ENCODE assay signal across 19 mouse cellular contexts in genomic region chr10:94605491-94605890, GRCm38 (mm10).
DNase-seq lines count a peak whose midpoint lies in the region; ATAC-seq and TF ChIP-seq lines count a peak whose summit lies in the region.
"Had no signal": no experiment of that assay in that cellular context is flagged by ENCODE, and none has a peak within 500 bp of the region (broad histone marks: within the 10 kb centered on the region; RNA-seq: fewer than 3 reads in every experiment).

No protein-coding gene starts in this region.

- H3K27ac ChIP-seq in CH12.LX (ENCODE audit: insufficient read depth, low read depth): peak overlapping the region; percentile 18; the same call in 1 of the 2 replicates
- no peak overlapping the region for H3K27ac ChIP-seq in intestine, embryonic 15.5 days
- no peak overlapping the region for H3K27ac ChIP-seq in forebrain, embryonic 15.5 days (replicated peaks)
- H3K27ac ChIP-seq: heart, adult 2 months; hindbrain, embryonic 15.5 days; midbrain, embryonic 10.5 days had no signal

- peak; percentile 40 for TF ChIP-seq POLR2A in CH12.LX (IDR thresholded peaks at IDR 0.05; ENCODE audit: low read depth, low read length)

- in situ Hi-C loops in CH12.LX (cut with MboI; ENCODE audit: low pct_ligation_motif_present, low pct_unique_long_range_greater_than_20kb, low sequenced_read_pairs): loop anchor here (10.0 kb wide), 2 partner anchors 181 to 381 kb away; no protein-coding TSS in a partner anchor

- H3K4me3 ChIP-seq in CH12.LX (replicated peaks in 1 of 3; ENCODE audit: low read depth in 2 of 3, low read length in 2 of 3, poor library complexity in 1 of 3): peak overlapping the region in 1 of 3 experiments; percentile 2
- H3K4me3 ChIP-seq in intestine, embryonic 15.5 days (replicated peaks): no peak overlapping the region
- no peak overlapping the region for H3K4me3 ChIP-seq in forebrain, embryonic 15.5 days
- H3K4me3 ChIP-seq: erythroblast, embryonic 14.5 days; heart, adult 2 months; hindbrain, embryonic 15.5 days; midbrain, embryonic 10.5 days had no signal

- H3K9ac ChIP-seq in CH12.LX (ENCODE audit: insufficient read depth, low read depth): no peak overlapping the region
- no peak overlapping the region for H3K9ac ChIP-seq in intestine, embryonic 15.5 days
- H3K9ac ChIP-seq in forebrain, embryonic 15.5 days (replicated peaks): no peak overlapping the region
- H3K9ac ChIP-seq: forebrain, postnatal 0 days; hindbrain, embryonic 15.5 days had no signal

- H3K27me3 ChIP-seq in CH12.LX (replicated peaks): no peaks in the 10 kb centered on the region
- no peaks in the 10 kb centered on the region for H3K27me3 ChIP-seq in intestine, embryonic 15.5 days (replicated peaks)
- no peaks in the 10 kb centered on the region for H3K27me3 ChIP-seq in forebrain, embryonic 15.5 days
- H3K27me3 ChIP-seq: hindbrain, embryonic 15.5 days had no signal

- DNase-seq in A20 (ENCODE audit: low read depth, low spot score) (peak; percentile 81), CH12.LX (ENCODE audit: extremely low read depth) (peak; percentile 88)
- DNase-seq in skeletal muscle tissue, adult 2 months (ENCODE audit: low read depth, low spot score): peak; percentile 21
- no peak for DNase-seq in right cerebral cortex, postnatal 14 days
- no peak for DNase-seq in adrenal gland, adult 18-20 months (ENCODE audit: low spot score in 2 of 2)
- DNase-seq: adrenal gland, postnatal 10 days; cerebellum, adult 9-11 months; forebrain, postnatal 0 days; heart, postnatal 10 days; kidney, adult 8-10 months; kidney, postnatal 4 days; right cerebral cortex, adult 18-20 months; thymus, adult 18-20 months had no signal

- H3K36me3 ChIP-seq in CH12.LX (replicated peaks in 1 of 2; ENCODE audit: control insufficient read depth in 1 of 2, insufficient read depth in 1 of 2, low read length in 1 of 2): no peaks in the 10 kb centered on the region
- H3K36me3 ChIP-seq in intestine, embryonic 15.5 days: no peaks in the 10 kb centered on the region
- H3K36me3 ChIP-seq in forebrain, embryonic 15.5 days: no peaks in the 10 kb centered on the region
- H3K36me3 ChIP-seq: hindbrain, embryonic 15.5 days; midbrain, embryonic 10.5 days had no signal

- 79% methylated on average over 4 of the region's 4 CpGs for WGBS in intestine, embryonic 15.5 days
- 92% methylated on average over 4 of the region's 4 CpGs for WGBS in forebrain, embryonic 15.5 days

- dilution Hi-C loops in CH12.LX (cut with MboI; ENCODE audit: extremely low pct_ligation_motif_present, extremely low pct_unique_long_range_greater_than_20kb, low sequenced_read_pairs): no loop called here

- TF ChIP-seq CTCF in CH12.LX (conservative IDR thresholded peaks at IDR 0.05 in 1 of 2, IDR thresholded peaks at IDR 0.05 in 1 of 2; ENCODE audit: low read depth in 2 of 2, low read length in 2 of 2): no peak

- peak; percentile 42; the same call in 1 of the 2 replicates for ATAC-seq in intestine, embryonic 15.5 days
- ATAC-seq in forebrain, embryonic 15.5 days (replicated peaks): no peak
- ATAC-seq: forebrain, postnatal 0 days had no signal

- TF ChIP-seq EP300 in CH12.LX (IDR thresholded peaks at IDR 0.05; ENCODE audit: low read length): peak; percentile 89

- TF ChIP-seq RAD21 in CH12.LX (IDR thresholded peaks at IDR 0.05; ENCODE audit: low read depth, low read length): no peak

- H3K4me2 ChIP-seq in CH12.LX (ENCODE audit: insufficient read depth, low read depth, poor library complexity, severe bottlenecking): peak overlapping the region; percentile 75; the same call in 1 of the 2 replicates
- H3K4me2 ChIP-seq in intestine, embryonic 15.5 days (replicated peaks): no peak overlapping the region
- H3K4me2 ChIP-seq in forebrain, embryonic 15.5 days (replicated peaks): no peak overlapping the region
- H3K4me2 ChIP-seq: hindbrain, embryonic 15.5 days had no signal

- H3K4me1 ChIP-seq in CH12.LX (ENCODE audit: control insufficient read depth in 1 of 2, insufficient read depth in 2 of 2): peaks cover 14 to 48% of the 10 kb centered on the region in 2 experiments
- H3K4me1 ChIP-seq in intestine, embryonic 15.5 days (replicated peaks): no peaks in the 10 kb centered on the region
- H3K4me1 ChIP-seq in forebrain, embryonic 15.5 days: no peaks in the 10 kb centered on the region
- H3K4me1 ChIP-seq: hindbrain, embryonic 15.5 days; midbrain, embryonic 10.5 days had no signal

- peaks cover 7% of the 10 kb centered on the region for H3K9me3 ChIP-seq in CH12.LX (replicated peaks; ENCODE audit: low read length)
- no peaks in the 10 kb centered on the region for H3K9me3 ChIP-seq in intestine, embryonic 15.5 days
- H3K9me3 ChIP-seq in forebrain, embryonic 15.5 days: no peaks in the 10 kb centered on the region
- H3K9me3 ChIP-seq: hindbrain, embryonic 15.5 days; midbrain, embryonic 10.5 days had no signal

- H3K79me2 ChIP-seq in CH12.LX (replicated peaks; ENCODE audit: control insufficient read depth, extremely low read depth, insufficient read depth, poor library complexity, severe bottlenecking): no peaks in the 10 kb centered on the region

TF ChIP-seq in CH12.LX, 34 proteins besides CTCF, POLR2A, EP300 and RAD21:
- TF ChIP-seq CHD1 (IDR thresholded peaks at IDR 0.05; ENCODE audit: low read depth, low read length) (no peak), ELF1 (IDR thresholded peaks at IDR 0.05; ENCODE audit: low read depth, low read length) (peak; percentile 65), MEF2A (IDR thresholded peaks at IDR 0.05; ENCODE audit: borderline replicate concordance, low read depth, low read length) (peak; percentile 60; the same call in 1 of the 2 replicates), E2F4 (IDR thresholded peaks at IDR 0.05; ENCODE audit: insufficient replicate concordance, low read depth, low read length) (no peak; the same call in 1 of the 2 replicates), TCF12 (IDR thresholded peaks at IDR 0.05; ENCODE audit: low read depth, low read length) (peak; percentile 34; the same call in 1 of the 2 replicates), NELFE (IDR thresholded peaks at IDR 0.05; ENCODE audit: low read depth, low read length) (0 out of 2 replicates have a peak, but pooled peaks have one; percentile 32), USF2 (conservative IDR thresholded peaks at IDR 0.05; ENCODE audit: low read depth, low read length) (no peak), MXI1 (IDR thresholded peaks at IDR 0.05; ENCODE audit: low read depth, low read length) (no peak), MAFK (IDR thresholded peaks at IDR 0.05; ENCODE audit: insufficient replicate concordance, low read length) (0 out of 2 replicates have a peak, but pooled peaks have one; percentile 13), IRF4 (IDR thresholded peaks at IDR 0.05; ENCODE audit: low read depth, low read length) (peak; percentile 93), GABPA (IDR thresholded peaks at IDR 0.05; ENCODE audit: insufficient replicate concordance, low read depth, low read length) (no peak), SMC3 (IDR thresholded peaks at IDR 0.05; ENCODE audit: low read depth, low read length) (peak; percentile 19; the same call in 1 of the 2 replicates), MAZ (IDR thresholded peaks at IDR 0.05; ENCODE audit: low read depth, low read length) (peak; percentile 78), ZC3H11A (IDR thresholded peaks at IDR 0.05; ENCODE audit: low read depth, low read length) (no peak), USF1 (IDR thresholded peaks at IDR 0.05; ENCODE audit: low read depth, low read length) (no peak), TBP (conservative IDR thresholded peaks at IDR 0.05; ENCODE audit: low read depth, low read length) (peak; percentile 59), MAX (IDR thresholded peaks at IDR 0.05; ENCODE audit: low read length) (peak; percentile 27; the same call in 1 of the 2 replicates), JUN (IDR thresholded peaks at IDR 0.05; ENCODE audit: insufficient read depth, low read depth, low read length) (peak; percentile 81), HCFC1 (IDR thresholded peaks at IDR 0.05; ENCODE audit: low read depth, low read length) (peak; percentile 53), UBTF (IDR thresholded peaks at IDR 0.05; ENCODE audit: low read depth, low read length) (no peak), MYC (IDR thresholded peaks at IDR 0.05; ENCODE audit: low read depth, low read length) (0 out of 2 replicates have a peak, but pooled peaks have one; percentile 30), NRF1 (IDR thresholded peaks at IDR 0.05; ENCODE audit: low read depth, low read length) (0 out of 2 replicates have a peak, but pooled peaks have one; percentile 11), JUND (conservative IDR thresholded peaks at IDR 0.05; ENCODE audit: low read depth, low read length) (peak; percentile 86), BHLHE40 (IDR thresholded peaks at IDR 0.05; ENCODE audit: low read depth, low read length) (0 out of 2 replicates have a peak, but pooled peaks have one; percentile 42), PAX5 (IDR thresholded peaks at IDR 0.05; ENCODE audit: low read length) (no peak), POLR2AphosphoS2 (IDR thresholded peaks at IDR 0.05; ENCODE audit: low read depth, low read length) (no peak), ZNF384 (IDR thresholded peaks at IDR 0.05; ENCODE audit: low read depth, low read length) (no peak), ETS1 (conservative IDR thresholded peaks at IDR 0.05; ENCODE audit: low read depth, low read length) (peak; percentile 71), SIN3A (IDR thresholded peaks at IDR 0.05; ENCODE audit: low read length) (peak; percentile 60; the same call in 1 of the 2 replicates)

Comparison
In these comparisons a context has a peak if more than half of its experiments do, and no peak if none do; other contexts are left out.
1. DNase-seq: peak in A20 (single experiment), CH12.LX (single experiment) and skeletal muscle tissue, adult 2 months (single experiment); none in right cerebral cortex, postnatal 14 days (single experiment) and adrenal gland, adult 18-20 months (0 of 2).